12 mouse cellular contexts compared by ENCODE assay signal in genomic region chr12:111370249-111370648, GRCm38 (mm10). TPM values are rescaled to one million over a fixed set of nuclear protein-coding genes. Genes with fewer than 3 reads are reported as not detected.
DNase-seq lines count a peak whose midpoint lies in the region; ATAC-seq and TF ChIP-seq lines count a peak whose summit lies in the region.
"Had no signal": no experiment of that assay in that cellular context is flagged by ENCODE, and none has a peak within 500 bp of the region (broad histone marks: within the 10 kb centered on the region; RNA-seq: fewer than 3 reads in every experiment).

No protein-coding gene starts in this region.

- 28% methylated on average over 4 of the region's 4 CpGs for WGBS in intestine, postnatal 0 days

- H3K27me3 ChIP-seq in intestine, postnatal 0 days (replicated peaks; ENCODE audit: control insufficient read depth, insufficient read depth, low read length): no peaks in the 10 kb centered on the region
- H3K27me3 ChIP-seq: embryonic facial prominence, embryonic 15.5 days had no signal

- no peaks in the 10 kb centered on the region for H3K9me3 ChIP-seq in intestine, postnatal 0 days (ENCODE audit: control insufficient read depth)
- H3K9me3 ChIP-seq: embryonic facial prominence, embryonic 15.5 days had no signal

- peak; percentile 51 for TF ChIP-seq CTCF in layer of hippocampus, adult 2 months (conservative IDR thresholded peaks at IDR 0.05)
- TF ChIP-seq CTCF in intestine, postnatal 0 days (IDR thresholded peaks at IDR 0.05; ENCODE audit: low read depth): peak; percentile 58

- H3K4me3 ChIP-seq in layer of hippocampus, adult 2 months: no peak overlapping the region
- no peak overlapping the region for H3K4me3 ChIP-seq in intestine, postnatal 0 days (ENCODE audit: low read depth, low read length)
- H3K4me3 ChIP-seq: embryonic facial prominence, embryonic 15.5 days had no signal

- no peak for DNase-seq in layer of hippocampus, adult 2 months (ENCODE audit: low spot score in 2 of 2)
- no peak for DNase-seq in layer of hippocampus, adult 9-10 months (ENCODE audit: low spot score)
- peak; percentile 80 for DNase-seq in R1 (ENCODE audit: low read depth, low spot score)
- peak; percentile 34 for DNase-seq in retina, embryonic 14.5 days (ENCODE audit: low spot score)
- DNase-seq in frontal cortex, postnatal 25 days (ENCODE audit: low spot score in 2 of 2): no peak
- no peak for DNase-seq in ovary, postnatal 10 days (ENCODE audit: low spot score)
- DNase-seq: cerebellum, adult 18-20 months; gastrocnemius, postnatal 25 days had no signal

- no peak overlapping the region for H3K27ac ChIP-seq in layer of hippocampus, adult 2 months
- H3K27ac ChIP-seq in intestine, postnatal 0 days (ENCODE audit: low read depth, low read length): no peak overlapping the region
- H3K27ac ChIP-seq: embryonic facial prominence, embryonic 15.5 days; macrophage had no signal

- H3K9ac ChIP-seq in intestine, postnatal 0 days (ENCODE audit: low read depth, low read length): no peak overlapping the region
- H3K9ac ChIP-seq: embryonic facial prominence, embryonic 15.5 days had no signal

- no peak overlapping the region for H3K4me2 ChIP-seq in intestine, postnatal 0 days (replicated peaks; ENCODE audit: low read depth)
- H3K4me2 ChIP-seq: embryonic facial prominence, embryonic 15.5 days had no signal

- H3K36me3 ChIP-seq in intestine, postnatal 0 days (ENCODE audit: control insufficient read depth, insufficient read depth): no peaks in the 10 kb centered on the region; the same call in 1 of the 2 replicates
- H3K36me3 ChIP-seq: embryonic facial prominence, embryonic 15.5 days had no signal

- peak; percentile 70 for ATAC-seq in intestine, postnatal 0 days

- peaks cover 26% of the 10 kb centered on the region for H3K4me1 ChIP-seq in intestine, postnatal 0 days (replicated peaks; ENCODE audit: control insufficient read depth, insufficient read depth, low read length)

RNA-seq across cellular contexts. Expression of gene Cdc42bpb, which starts 7.3 kb away (rescaled TPM):
- 100 to 1,000 TPM; 113 to 122 TPM for total RNA-seq in layer of hippocampus, adult 2 months (2021)
- 26.4 and 27.2 TPM in 2 replicates for polyA plus RNA-seq in intestine, postnatal 0 days (2015; fragmentation: Nextera tagmentation; extraction: Ambion mirVana)

RNA-seq across cellular contexts. Expression of gene Lbhd2, which starts 36.4 kb away (rescaled TPM):
- 1 to 10 TPM; 1.2 to 1.4 TPM for total RNA-seq in layer of hippocampus, adult 2 months (2021)
- polyA plus RNA-seq in intestine, postnatal 0 days (2015; fragmentation: Nextera tagmentation; extraction: Ambion mirVana): 2.2 and 2.8 TPM in 2 replicates
- total RNA-seq: gastrocnemius, postnatal 25 days; neutrophil, adult 5-6 weeks had no signal
- polyA plus RNA-seq: macrophage had no signal

RNA-seq across cellular contexts. Expression of gene Exoc3l4, which starts 46.6 kb away (rescaled TPM):
- total RNA-seq in layer of hippocampus, adult 2 months (2021): 1 to 10 TPM; 4.5 to 6.3 TPM
- 163 and 172 TPM in 2 replicates for polyA plus RNA-seq in intestine, postnatal 0 days (2015; fragmentation: Nextera tagmentation; extraction: Ambion mirVana)
- total RNA-seq: neutrophil, adult 5-6 weeks had no signal

Comparison
In these comparisons a context has a peak if more than half of its experiments do, and no peak if none do; other contexts are left out.
1. DNase-seq: peak in R1 (single experiment) and retina, embryonic 14.5 days (single experiment); none in layer of hippocampus, adult 2 months (0 of 2), layer of hippocampus, adult 9-10 months (single experiment), frontal cortex, postnatal 25 days (0 of 2) and ovary, postnatal 10 days (single experiment).